Mouse (Mus musculus): ENCODE data around the gene Fam107a. TPM values are rescaled to one million over a fixed set of nuclear protein-coding genes. Genes with fewer than 3 reads are reported as not detected.

Fam107a gene
- polyA plus RNA-seq, 1 experiment from 2014 or later: 0.89 TPM

DNA sequence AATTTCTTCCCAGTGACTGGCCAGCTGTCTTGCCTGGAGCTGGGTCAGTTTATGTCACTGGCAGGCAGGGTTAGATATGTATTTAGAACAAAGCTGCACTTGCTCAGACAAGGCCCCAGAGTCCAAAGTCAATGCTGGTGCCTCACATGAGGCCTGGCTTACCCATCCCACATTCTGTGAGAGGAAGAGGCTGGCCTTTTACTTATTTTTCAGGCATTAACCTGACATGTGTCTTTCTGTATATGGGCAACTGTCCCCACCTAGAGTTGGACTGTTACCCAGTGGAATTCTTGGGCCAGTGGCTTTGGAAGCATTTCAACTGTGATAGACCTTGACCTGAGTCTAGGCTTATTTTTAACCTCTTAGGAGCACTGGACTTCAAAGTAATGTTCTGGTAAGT lies 9.1 kb upstream of the Fam107a start:
- no peak for ATAC-seq
- no peaks in the 10 kb centered on the region; the same call in 1 of the 2 replicates for H3K27me3 ChIP-seq (replicated peaks; ENCODE audit: control insufficient read depth, insufficient read depth, low read length)
- peaks cover 8% of the 10 kb centered on the region for H3K4me1 ChIP-seq (ENCODE audit: control insufficient read depth, insufficient read depth, low read depth, low read length)
- no peaks in the 10 kb centered on the region for H3K9me3 ChIP-seq (ENCODE audit: control insufficient read depth, low read length)
- no peak overlapping the region for H3K4me2 ChIP-seq (ENCODE audit: low read length)
- H3K27ac ChIP-seq (ENCODE audit: low read depth, low read length): no peak overlapping the region
- no peak overlapping the region for H3K9ac ChIP-seq (ENCODE audit: low read depth, low read length)
- H3K36me3 ChIP-seq (ENCODE audit: control insufficient read depth, insufficient read depth, low read length): no peaks in the 10 kb centered on the region
- no peak overlapping the region for H3K4me3 ChIP-seq (ENCODE audit: low read length)

DNA sequence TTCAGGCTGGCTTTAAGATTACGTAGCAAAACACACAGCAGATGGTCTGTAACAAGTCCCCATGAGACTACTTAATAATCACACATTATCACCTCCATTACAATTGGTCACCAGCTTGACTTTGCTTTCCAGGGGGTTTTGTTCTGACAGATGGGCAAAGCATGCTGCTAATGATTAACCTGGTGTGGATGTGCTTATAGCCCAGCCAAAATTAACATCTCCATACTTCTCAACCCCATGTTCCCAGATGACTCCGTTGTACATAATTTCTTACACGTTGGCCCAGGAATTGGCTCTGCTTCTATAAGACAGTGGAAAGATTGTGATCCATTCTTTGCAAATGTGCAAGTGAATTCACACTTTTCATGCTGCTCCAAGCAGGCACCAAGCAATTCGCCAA lies 7.9 kb upstream of the Fam107a start:
- WGBS: 58% methylated on average over 4 of the region's 4 CpGs

DNA sequence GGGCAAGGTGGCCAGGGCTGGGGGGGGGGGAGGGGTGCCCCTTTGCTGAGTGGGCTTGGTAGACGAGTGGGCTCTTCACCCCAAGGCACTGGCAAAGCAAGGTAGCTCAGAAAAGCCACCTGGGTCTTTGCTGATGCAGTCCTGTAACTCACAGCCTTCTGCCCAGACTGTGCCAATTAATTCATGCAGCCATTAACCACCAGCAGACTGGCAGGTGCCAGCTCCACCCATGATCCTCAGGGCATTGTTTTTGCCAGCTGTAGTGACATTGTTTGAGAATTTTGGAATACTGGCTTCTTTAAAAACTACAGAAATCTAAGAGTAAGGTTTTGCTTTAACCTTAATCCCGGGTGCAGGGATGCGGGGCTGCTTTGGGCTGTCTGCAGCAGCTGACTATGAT lies 2.7 kb upstream of the Fam107a start:
- Histone ChIP-seq H3K27ac (ENCODE audit: low read depth, low read length) (no peak overlapping the region), H3K36me3 (ENCODE audit: control insufficient read depth, insufficient read depth, low read length) (no peaks in the 10 kb centered on the region), H3K4me1 (ENCODE audit: control insufficient read depth, insufficient read depth, low read depth, low read length) (peaks cover 12% of the 10 kb centered on the region), H3K27me3 (replicated peaks; ENCODE audit: control insufficient read depth, insufficient read depth, low read length) (peaks cover 20% of the 10 kb centered on the region), H3K4me3 (ENCODE audit: low read length) (no peak overlapping the region), H3K9me3 (ENCODE audit: control insufficient read depth, low read length) (no peaks in the 10 kb centered on the region), H3K4me2 (ENCODE audit: low read length) (no peak overlapping the region), H3K9ac (ENCODE audit: low read depth, low read length) (no peak overlapping the region)
- ATAC-seq: no peak
- 84% methylated on average over 3 of the region's 3 CpGs for WGBS

More for the DNA sequence above, 7.9 kb upstream of the Fam107a start:
- no peak overlapping the region for H3K9ac ChIP-seq (ENCODE audit: low read depth, low read length)
- no peaks in the 10 kb centered on the region; the same call in 1 of the 2 replicates for H3K27me3 ChIP-seq (replicated peaks; ENCODE audit: control insufficient read depth, insufficient read depth, low read length)
- no peak overlapping the region for H3K27ac ChIP-seq (ENCODE audit: low read depth, low read length)
- H3K4me1 ChIP-seq (ENCODE audit: control insufficient read depth, insufficient read depth, low read depth, low read length): peaks cover 8% of the 10 kb centered on the region
- no peaks in the 10 kb centered on the region for H3K9me3 ChIP-seq (ENCODE audit: control insufficient read depth, low read length)
- no peak overlapping the region for H3K4me2 ChIP-seq (ENCODE audit: low read length)
- no peak overlapping the region for H3K4me3 ChIP-seq (ENCODE audit: low read length)
- H3K36me3 ChIP-seq (ENCODE audit: control insufficient read depth, insufficient read depth, low read length): no peaks in the 10 kb centered on the region
- ATAC-seq: no peak

DNA sequence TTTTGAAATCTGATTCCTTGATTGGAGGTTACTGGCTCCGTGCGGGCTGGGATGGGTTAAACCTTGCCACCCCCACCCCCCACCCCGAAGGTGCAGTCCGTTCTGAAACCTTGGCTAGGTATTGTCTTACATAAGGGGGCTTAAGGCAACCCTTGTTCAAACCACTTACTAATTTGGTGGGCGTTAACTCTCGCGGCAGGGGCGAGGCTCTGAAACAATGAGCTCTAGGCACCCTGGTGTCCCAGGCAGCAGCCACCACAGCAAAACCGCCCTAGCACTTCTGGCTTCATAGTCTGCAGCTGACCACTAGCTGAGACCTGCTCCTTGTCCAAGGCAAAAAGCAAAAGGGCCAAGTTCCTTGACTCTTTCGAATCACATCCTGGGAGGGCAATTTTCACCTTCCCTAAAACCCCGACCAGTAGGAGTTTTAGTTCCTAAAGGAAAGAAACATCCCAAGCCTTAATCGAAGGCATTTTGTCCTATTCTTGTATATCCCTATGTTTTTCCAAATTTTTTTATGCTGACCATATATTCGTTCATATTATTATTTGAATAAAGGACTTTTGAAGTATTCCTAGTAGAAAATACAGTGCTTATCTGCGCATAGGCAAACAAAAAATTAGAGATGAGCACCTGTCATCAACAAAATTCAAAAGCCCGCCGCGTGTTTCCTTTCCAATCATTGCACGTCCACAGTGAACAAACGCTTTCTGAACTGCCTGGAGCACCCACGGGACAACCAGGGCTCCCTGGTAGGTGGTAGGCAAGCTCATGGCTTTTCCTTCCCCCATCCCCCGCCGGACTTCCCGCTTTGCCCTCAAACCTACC lies 1.2 kb downstream of the Fam107a start:
- peaks cover 12% of the 10 kb centered on the region for H3K4me1 ChIP-seq (ENCODE audit: control insufficient read depth, insufficient read depth, low read depth, low read length)
- peaks cover 29% of the 10 kb centered on the region for H3K27me3 ChIP-seq (replicated peaks; ENCODE audit: control insufficient read depth, insufficient read depth, low read length)
- peak overlapping the region; percentile 58 for H3K4me2 ChIP-seq (ENCODE audit: low read length)
- H3K27ac ChIP-seq (ENCODE audit: low read depth, low read length): no peak overlapping the region
- H3K9ac ChIP-seq (ENCODE audit: low read depth, low read length): peak overlapping the region; percentile 57
- H3K9me3 ChIP-seq (ENCODE audit: control insufficient read depth, low read length): no peaks in the 10 kb centered on the region
- WGBS: 3% methylated on average over 23 of the region's 23 CpGs
- H3K36me3 ChIP-seq (ENCODE audit: control insufficient read depth, insufficient read depth, low read length): no peaks in the 10 kb centered on the region
- peak overlapping the region; percentile 33 for H3K4me3 ChIP-seq (ENCODE audit: low read length)
- ATAC-seq: no peak

DNA sequence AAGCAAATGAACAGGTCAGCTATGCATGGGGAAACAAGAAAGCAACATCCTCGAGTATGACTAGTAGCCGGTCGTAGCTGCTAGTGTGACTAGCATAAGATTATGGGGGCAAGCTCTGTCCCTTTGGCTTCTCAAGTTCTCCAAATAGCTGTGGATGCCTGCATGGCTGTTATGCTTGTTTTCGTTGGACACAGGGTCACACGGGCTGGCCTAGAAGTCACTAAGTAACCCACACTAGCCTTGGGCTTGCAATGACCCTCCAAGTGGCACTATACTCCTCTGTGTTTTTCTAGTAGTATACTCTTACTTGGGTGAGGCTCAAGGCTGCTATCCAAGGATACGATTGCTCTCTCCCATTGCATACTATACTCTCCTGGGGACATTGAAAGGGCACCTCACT lies 2.7 kb downstream of the Fam107a start:
- no peak overlapping the region for H3K4me3 ChIP-seq (ENCODE audit: low read length)
- no peak overlapping the region for H3K4me2 ChIP-seq (ENCODE audit: low read length)
- H3K27ac ChIP-seq (ENCODE audit: low read depth, low read length): no peak overlapping the region
- peaks cover 29% of the 10 kb centered on the region for H3K27me3 ChIP-seq (replicated peaks; ENCODE audit: control insufficient read depth, insufficient read depth, low read length)
- H3K9me3 ChIP-seq (ENCODE audit: control insufficient read depth, low read length): no peaks in the 10 kb centered on the region
- 81% methylated on average over 6 of the region's 6 CpGs for WGBS
- ATAC-seq: no peak
- H3K4me1 ChIP-seq (ENCODE audit: control insufficient read depth, insufficient read depth, low read depth, low read length): peaks cover 12% of the 10 kb centered on the region
- H3K36me3 ChIP-seq (ENCODE audit: control insufficient read depth, insufficient read depth, low read length): no peaks in the 10 kb centered on the region
- no peak overlapping the region for H3K9ac ChIP-seq (ENCODE audit: low read depth, low read length)

DNA sequence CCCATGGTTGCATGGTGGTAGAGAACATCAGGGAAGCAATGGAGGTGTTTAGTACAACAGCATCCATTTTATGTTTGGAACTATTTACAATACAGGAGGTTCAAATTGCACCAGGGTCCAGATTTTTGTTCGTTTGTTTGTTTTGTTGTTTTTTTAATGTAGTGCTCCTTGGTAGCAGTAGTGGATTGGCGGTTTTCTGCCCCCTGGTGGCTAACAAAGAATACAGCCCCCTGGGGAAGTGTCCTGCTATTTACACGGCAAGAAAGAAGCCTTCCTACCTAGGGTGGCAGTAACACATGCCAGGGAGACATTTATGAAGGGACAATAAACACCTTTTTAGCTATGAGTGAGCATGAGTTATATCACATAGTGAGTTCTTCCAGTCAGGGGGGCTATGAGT lies 3.3 kb downstream of the Fam107a start:
- Histone ChIP-seq H3K9ac (ENCODE audit: low read depth, low read length) (no peak overlapping the region), H3K9me3 (ENCODE audit: control insufficient read depth, low read length) (no peaks in the 10 kb centered on the region), H3K4me3 (ENCODE audit: low read length) (no peak overlapping the region), H3K27me3 (replicated peaks; ENCODE audit: control insufficient read depth, insufficient read depth, low read length) (peaks cover 29% of the 10 kb centered on the region), H3K36me3 (ENCODE audit: control insufficient read depth, insufficient read depth, low read length) (no peaks in the 10 kb centered on the region), H3K27ac (ENCODE audit: low read depth, low read length) (no peak overlapping the region), H3K4me1 (ENCODE audit: control insufficient read depth, insufficient read depth, low read depth, low read length) (peaks cover 12% of the 10 kb centered on the region), H3K4me2 (ENCODE audit: low read length) (no peak overlapping the region)
- no peak for ATAC-seq
- WGBS: 16% methylated on average over 3 of the region's 3 CpGs

DNA sequence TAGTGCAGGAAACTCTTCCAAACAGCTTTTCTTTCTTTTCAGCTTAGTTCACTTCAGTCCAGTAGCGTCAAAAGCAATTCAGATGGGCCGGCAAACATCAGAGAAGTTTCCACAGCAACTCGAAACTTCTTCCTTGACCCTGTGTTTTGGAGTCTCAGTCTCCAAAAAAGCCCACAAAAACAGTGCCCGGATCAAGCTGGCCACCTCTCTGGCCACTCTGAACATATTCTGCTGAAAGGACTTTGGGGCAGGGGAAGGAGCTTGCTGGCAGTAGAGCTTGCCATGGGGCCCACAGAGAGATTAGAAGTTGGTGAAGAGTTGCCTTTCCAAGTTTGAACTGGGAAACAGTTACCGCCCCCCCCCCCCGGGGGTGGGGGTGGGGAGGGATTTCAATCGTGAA lies 3.9 kb downstream of the Fam107a start:
- Histone ChIP-seq H3K27ac (ENCODE audit: low read depth, low read length) (no peak overlapping the region), H3K27me3 (replicated peaks; ENCODE audit: control insufficient read depth, insufficient read depth, low read length) (peaks cover 29% of the 10 kb centered on the region), H3K4me2 (ENCODE audit: low read length) (no peak overlapping the region), H3K9ac (ENCODE audit: low read depth, low read length) (no peak overlapping the region), H3K4me3 (ENCODE audit: low read length) (no peak overlapping the region), H3K9me3 (ENCODE audit: control insufficient read depth, low read length) (no peaks in the 10 kb centered on the region), H3K36me3 (ENCODE audit: control insufficient read depth, insufficient read depth, low read length) (no peaks in the 10 kb centered on the region), H3K4me1 (ENCODE audit: control insufficient read depth, insufficient read depth, low read depth, low read length) (peaks cover 12% of the 10 kb centered on the region)
- WGBS: 40% methylated on average over 7 of the region's 7 CpGs
- ATAC-seq: no peak

DNA sequence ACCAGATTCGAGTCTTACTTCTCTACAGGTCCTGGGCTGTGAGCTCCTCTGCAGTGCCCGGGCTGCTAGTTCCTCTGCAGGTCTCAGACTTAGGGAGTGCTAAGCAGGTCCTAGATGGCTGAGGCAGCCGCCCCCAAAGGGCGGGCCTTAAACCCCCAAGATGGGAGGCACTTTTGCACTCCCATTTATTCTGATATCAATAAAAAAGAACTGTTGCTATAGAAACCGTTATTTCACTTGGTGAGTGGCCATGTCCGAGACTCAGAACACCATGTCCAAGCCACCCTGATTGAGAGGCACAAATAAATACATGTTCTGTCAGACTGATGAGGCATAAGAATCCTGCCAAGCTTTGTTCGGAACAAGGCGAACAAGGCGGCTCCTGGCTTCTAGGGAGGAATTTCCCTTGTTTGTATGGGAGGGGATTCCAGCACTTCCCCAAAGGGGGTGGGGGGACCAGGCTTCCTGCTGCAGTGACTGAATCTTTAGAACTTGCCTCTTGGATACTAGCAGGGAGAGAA lies 8.1 kb downstream of the Fam107a start:
- Histone ChIP-seq H3K4me2 (ENCODE audit: low read length) (no peak overlapping the region), H3K4me3 (ENCODE audit: low read length) (no peak overlapping the region), H3K27ac (ENCODE audit: low read depth, low read length) (no peak overlapping the region), H3K9me3 (ENCODE audit: control insufficient read depth, low read length) (no peaks in the 10 kb centered on the region), H3K27me3 (replicated peaks; ENCODE audit: control insufficient read depth, insufficient read depth, low read length) (peaks cover 3% of the 10 kb centered on the region; the same call in 1 of the 2 replicates), H3K36me3 (ENCODE audit: control insufficient read depth, insufficient read depth, low read length) (no peaks in the 10 kb centered on the region), H3K9ac (ENCODE audit: low read depth, low read length) (no peak overlapping the region), H3K4me1 (ENCODE audit: control insufficient read depth, insufficient read depth, low read depth, low read length) (no peaks in the 10 kb centered on the region; the same call in 1 of the 2 replicates)
- 18% methylated on average over 9 of the region's 9 CpGs for WGBS
- peak; percentile 65 for ATAC-seq

DNA sequence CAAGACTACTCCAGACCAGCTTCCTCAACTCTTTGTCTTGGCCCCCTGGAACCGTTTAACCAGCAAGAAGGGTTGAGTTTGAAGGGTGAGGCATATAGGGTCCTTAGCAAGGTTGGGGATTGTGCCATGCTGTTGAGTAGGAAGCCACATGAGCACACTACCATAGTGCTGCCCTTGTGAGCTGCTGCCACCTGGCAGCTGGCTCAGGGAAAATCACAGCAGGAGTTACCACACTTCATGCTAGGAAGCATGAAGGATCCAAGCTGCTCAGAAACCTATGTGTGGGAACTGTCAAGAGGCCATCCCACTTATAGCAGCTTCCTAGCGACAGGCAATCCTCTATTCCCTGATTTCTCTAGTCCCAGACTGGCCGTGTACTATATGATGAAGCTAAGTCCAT lies 9.2 kb downstream of the Fam107a start:
- H3K9me3 ChIP-seq (ENCODE audit: control insufficient read depth, low read length): no peaks in the 10 kb centered on the region
- H3K36me3 ChIP-seq (ENCODE audit: control insufficient read depth, insufficient read depth, low read length): no peaks in the 10 kb centered on the region
- H3K4me2 ChIP-seq (ENCODE audit: low read length): no peak overlapping the region
- H3K27me3 ChIP-seq (replicated peaks; ENCODE audit: control insufficient read depth, insufficient read depth, low read length): no peaks in the 10 kb centered on the region
- no peak overlapping the region for H3K4me3 ChIP-seq (ENCODE audit: low read length)
- H3K27ac ChIP-seq (ENCODE audit: low read depth, low read length): no peak overlapping the region
- no peak overlapping the region for H3K9ac ChIP-seq (ENCODE audit: low read depth, low read length)
- no peak for ATAC-seq
- 71% methylated on average over 3 of the region's 3 CpGs for WGBS
- no peaks in the 10 kb centered on the region; the same call in 1 of the 2 replicates for H3K4me1 ChIP-seq (ENCODE audit: control insufficient read depth, insufficient read depth, low read depth, low read length)

All from hindbrain, embryonic 16.5 days (tissue).